Mouse (Mus musculus) lung, embryonic 16.5 days (tissue): Measurements from ENCODE around the gene Inf2. TPM values are rescaled to one million over a fixed set of nuclear protein-coding genes. Genes with fewer than 3 reads are reported as not detected.

ENCODE experiments used
- ATAC-seq: fragments of 200-750 bp; cut with Nextera tagmentation; 2 replicates; pipeline ENCODE4 v1.8.0; 2017; ENCODE audit warnings: low read depth, mild to moderate bottlenecking, moderate library complexity
- H3K27ac ChIP-seq: fragments of 300-500 bp; sonication (generic); 2 replicates; pipeline ENCODE4 v1.5.1; 2014; ENCODE audit warnings: mild to moderate bottlenecking, control low read depth, low read length
- H3K27me3 ChIP-seq: fragments of 300-500 bp; sonication (generic); 2 replicates; pipeline ENCODE4 v1.6.1; 2014; ENCODE audit warnings: low read depth, low read length, mixed read lengths; ENCODE audit not compliant: control insufficient read depth, insufficient read depth
- H3K36me3 ChIP-seq: fragments of 300-500 bp; sonication (generic); 2 replicates; pipeline ENCODE4 v1.6.1; 2014; ENCODE audit warnings: low read length; ENCODE audit not compliant: control insufficient read depth, insufficient read depth
- H3K4me1 ChIP-seq: fragments of 300-500 bp; sonication (generic); replicated peaks from 2 replicates; pipeline ENCODE4 v1.6.1; 2014; ENCODE audit warnings: low read length, mixed read lengths; ENCODE audit not compliant: control insufficient read depth, insufficient read depth
- H3K4me2 ChIP-seq: fragments of 300-500 bp; sonication (generic); 2 replicates; pipeline ENCODE4 v1.6.1; 2014; ENCODE audit warnings: low read depth, low read length, control low read depth
- H3K4me3 ChIP-seq: fragments of 300-500 bp; sonication (generic); 2 replicates; pipeline ENCODE4 v1.5.1; 2014; ENCODE audit warnings: mild to moderate bottlenecking, low read length, control low read depth
- H3K9ac ChIP-seq: fragments of 300-500 bp; sonication (generic); 2 replicates; pipeline ENCODE4 v1.6.1; 2014; ENCODE audit warnings: low read length, control low read depth
- H3K9me3 ChIP-seq: fragments of 300-500 bp; sonication (generic); 2 replicates; pipeline ENCODE4 v1.6.1; 2016; ENCODE audit warnings: low read length; ENCODE audit not compliant: control insufficient read depth
- WGBS: fragments of 180-500 bp; shearing (Covaris S2); extraction: QIAGEN DNeasy Blood & Tissue Kit; methylation state at CpG from one replicate; pipeline ENCODE4 v1.1.7; 2014; 5-methylcytosine and 5-hydroxymethylcytosine counted together
- polyA plus RNA-seq: library from polyadenylated mRNA; unstranded; fragments of >200 nt; fragmentation: Nextera tagmentation; extraction: Ambion mirVana; gene quantifications from 2 replicates; pipeline ENCODE4 v1.2.1, GENCODE M21; 2015

The Inf2 gene
- 3.5 and 3.7 TPM in 2 replicates for polyA plus RNA-seq

GRCm38 (mm10) chr12:112588426-112589256, at the start of gene Inf2:
Gene Inf2 (plus strand): TSS chr12:112588784.
- peaks cover 32% of the 10 kb centered on the region for H3K4me1 ChIP-seq
- peak within 1 kb of the TSS; percentile 66 for H3K4me3 ChIP-seq
- no peak within 1 kb of the TSS for H3K27ac ChIP-seq
- H3K4me2 ChIP-seq: peak within 1 kb of the TSS; percentile 96
- WGBS: under 1% methylated on average over 53 of the region's 60 CpGs
- peak; percentile 95 for ATAC-seq
- no peaks in the 10 kb centered on the region for H3K9me3 ChIP-seq
- H3K36me3 ChIP-seq: no peaks in the 10 kb centered on the region
- H3K9ac ChIP-seq: peak within 1 kb of the TSS; percentile 74
- no peaks in the 10 kb centered on the region for H3K27me3 ChIP-seq

GRCm38 (mm10) chr12:112539466-112539965, 49.1 kb upstream of the Inf2 start:
- no peak overlapping the region for H3K4me3 ChIP-seq
- no peak overlapping the region for H3K9ac ChIP-seq
- H3K4me1 ChIP-seq: no peaks in the 10 kb centered on the region
- no peaks in the 10 kb centered on the region for H3K27me3 ChIP-seq
- ATAC-seq: no peak
- H3K9me3 ChIP-seq: no peaks in the 10 kb centered on the region
- H3K4me2 ChIP-seq: no peak overlapping the region
- WGBS: 81% methylated on average over 7 of the region's 7 CpGs
- H3K27ac ChIP-seq: no peak overlapping the region
- no peaks in the 10 kb centered on the region for H3K36me3 ChIP-seq

- Histone ChIP-seq H3K36me3 (no peaks in the 10 kb centered on the region), H3K4me1 (no peaks in the 10 kb centered on the region), H3K9me3 (no peaks in the 10 kb centered on the region), H3K4me3 (no peak overlapping the region), H3K9ac (no peak overlapping the region), H3K27me3 (no peaks in the 10 kb centered on the region), H3K27ac (no peak overlapping the region), H3K4me2 (no peak overlapping the region)
- 92% methylated on average over 12 of the region's 12 CpGs for WGBS
- ATAC-seq: no peak
Observed at GRCm38 (mm10) chr12:112540321-112540720, 48.3 kb upstream of the Inf2 start.

- H3K27ac ChIP-seq: no peak overlapping the region
Observed at GRCm38 (mm10) chr12:112541483-112542091, 47.0 kb upstream of the Inf2 start.

GRCm38 (mm10) chr12:112542257-112542919, 46.2 kb upstream of the Inf2 start:
- H3K9ac ChIP-seq: no peak overlapping the region
- WGBS: 65% methylated on average over 13 of the region's 13 CpGs
- no peaks in the 10 kb centered on the region for H3K9me3 ChIP-seq
- no peaks in the 10 kb centered on the region for H3K36me3 ChIP-seq
- no peak overlapping the region for H3K27ac ChIP-seq
- no peak overlapping the region for H3K4me2 ChIP-seq
- H3K4me1 ChIP-seq: no peaks in the 10 kb centered on the region
- H3K27me3 ChIP-seq: no peaks in the 10 kb centered on the region
- ATAC-seq: no peak
- H3K4me3 ChIP-seq: no peak overlapping the region

More at GRCm38 (mm10) chr12:112541483-112542091, 47.0 kb upstream of the Inf2 start:
- H3K4me1 ChIP-seq: no peaks in the 10 kb centered on the region
- H3K9ac ChIP-seq: no peak overlapping the region
- no peak overlapping the region for H3K4me2 ChIP-seq
- H3K27me3 ChIP-seq: no peaks in the 10 kb centered on the region
- WGBS: 81% methylated on average over 8 of the region's 8 CpGs
- H3K9me3 ChIP-seq: no peaks in the 10 kb centered on the region
- ATAC-seq: no peak
- no peaks in the 10 kb centered on the region for H3K36me3 ChIP-seq
- no peak overlapping the region for H3K4me3 ChIP-seq

- no peaks in the 10 kb centered on the region for H3K9me3 ChIP-seq
- H3K4me3 ChIP-seq: no peak overlapping the region
- no peak overlapping the region for H3K4me2 ChIP-seq
- H3K4me1 ChIP-seq: no peaks in the 10 kb centered on the region
- peak; percentile 41; the same call in 1 of the 2 replicates for ATAC-seq
- no peaks in the 10 kb centered on the region for H3K27me3 ChIP-seq
- 8% methylated on average over 11 of the region's 11 CpGs for WGBS
- no peak overlapping the region for H3K9ac ChIP-seq
- H3K36me3 ChIP-seq: no peaks in the 10 kb centered on the region
- no peak overlapping the region for H3K27ac ChIP-seq
Observed at GRCm38 (mm10) chr12:112542920-112543300, 45.7 kb upstream of the Inf2 start.

GRCm38 (mm10) chr12:112543941-112544340, 44.6 kb upstream of the Inf2 start:
- H3K9ac ChIP-seq: no peak overlapping the region
- ATAC-seq: no peak
- H3K4me3 ChIP-seq: no peak overlapping the region

GRCm38 (mm10) chr12:112544946-112545701, 43.5 kb upstream of the Inf2 start:
- H3K4me2 ChIP-seq: no peak overlapping the region
- no peak for ATAC-seq
- no peaks in the 10 kb centered on the region for H3K9me3 ChIP-seq
- H3K27ac ChIP-seq: no peak overlapping the region
- H3K27me3 ChIP-seq: no peaks in the 10 kb centered on the region
- H3K4me3 ChIP-seq: no peak overlapping the region
- H3K9ac ChIP-seq: no peak overlapping the region
- H3K36me3 ChIP-seq: no peaks in the 10 kb centered on the region
- 30% methylated on average over 12 of the region's 12 CpGs for WGBS
- no peaks in the 10 kb centered on the region for H3K4me1 ChIP-seq

More at GRCm38 (mm10) chr12:112543941-112544340, 44.6 kb upstream of the Inf2 start:
- H3K9me3 ChIP-seq: no peaks in the 10 kb centered on the region
- no peaks in the 10 kb centered on the region for H3K36me3 ChIP-seq
- no peak overlapping the region for H3K4me2 ChIP-seq
- WGBS: 64% methylated on average over 9 of the region's 9 CpGs
- H3K27me3 ChIP-seq: no peaks in the 10 kb centered on the region
- H3K27ac ChIP-seq: no peak overlapping the region
- no peaks in the 10 kb centered on the region for H3K4me1 ChIP-seq
